Mouse (Mus musculus): Measurements from ENCODE around the gene Zfp446.
"Not testable (repeated sequence)": the region's sequence is repeated elsewhere in the genome, so short reads cannot be mapped to it uniquely, and the experiment has no call there.

Gene Zfp446

GRCm38 (mm10) chr7:12977682-12978389, at the start of gene Zfp446:
Gene Zfp446, plus strand, starts transcription at chr7:12977848.
- DNase-seq (ENCODE audit: low spot score), result peak; percentile 99

GRCm38 (mm10) chr7:12933615-12934140, 44.0 kb upstream of the Zfp446 start:
- no peak for DNase-seq (ENCODE audit: low spot score)

- no peak for DNase-seq (ENCODE audit: low spot score)
These were observed 42.8 kb upstream of the Zfp446 start for GRCm38 (mm10) chr7:12934808-12935207.

GRCm38 (mm10) chr7:12937254-12937803, 40.3 kb upstream of the Zfp446 start:
- not testable (repeated sequence) for DNase-seq (ENCODE audit: low spot score)

GRCm38 (mm10) chr7:12940599-12940998, 37.0 kb upstream of the Zfp446 start:
- no peak for DNase-seq (ENCODE audit: low spot score)

GRCm38 (mm10) chr7:12943488-12943887, 34.2 kb upstream of the Zfp446 start:
- no peak for DNase-seq (ENCODE audit: low spot score)

GRCm38 (mm10) chr7:12949032-12949871, 28.4 kb upstream of the Zfp446 start:
- DNase-seq (ENCODE audit: low spot score), result peak; percentile 96

GRCm38 (mm10) chr7:12949872-12950229, 27.8 kb upstream of the Zfp446 start:
- no peak for DNase-seq (ENCODE audit: low spot score)

- no peak for DNase-seq (ENCODE audit: low spot score)
These were observed 22.8 kb upstream of the Zfp446 start for GRCm38 (mm10) chr7:12954896-12955295.

- no peak for DNase-seq (ENCODE audit: low spot score)
These were observed 20.1 kb upstream of the Zfp446 start for GRCm38 (mm10) chr7:12957511-12957910.

GRCm38 (mm10) chr7:12958948-12959347, 18.7 kb upstream of the Zfp446 start:
- DNase-seq (ENCODE audit: low spot score), result no peak

- DNase-seq (ENCODE audit: low spot score), result no peak
These were observed 17.9 kb upstream of the Zfp446 start for GRCm38 (mm10) chr7:12959718-12960117.

GRCm38 (mm10) chr7:12961511-12962141, 16.0 kb upstream of the Zfp446 start:
- DNase-seq (ENCODE audit: low spot score), result peak; percentile 61

- peak; percentile 92 for DNase-seq (ENCODE audit: low spot score)
These were observed 12.0 kb upstream of the Zfp446 start, which contains the start of gene Zfp324 for GRCm38 (mm10) chr7:12965678-12966091. Gene Zfp324, plus strand, starts transcription at chr7:12965838.

GRCm38 (mm10) chr7:12966104-12966845, 11.4 kb upstream of the Zfp446 start:
- peak; percentile 73 for DNase-seq (ENCODE audit: low spot score)

GRCm38 (mm10) chr7:12970906-12971305, 6.7 kb upstream of the Zfp446 start:
- DNase-seq (ENCODE audit: low spot score), result no peak

- DNase-seq (ENCODE audit: low spot score), result no peak
These were observed 1.5 kb downstream of the Zfp446 start for GRCm38 (mm10) chr7:12978931-12979722.

GRCm38 (mm10) chr7:12979776-12980175, 2.1 kb downstream of the Zfp446 start:
- no peak for DNase-seq (ENCODE audit: low spot score)

GRCm38 (mm10) chr7:12980291-12980690, 2.6 kb downstream of the Zfp446 start:
- DNase-seq (ENCODE audit: low spot score), result no peak

GRCm38 (mm10) chr7:12985724-12986123, 8.1 kb downstream of the Zfp446 start:
- DNase-seq (ENCODE audit: low spot score), result no peak

GRCm38 (mm10) chr7:12986906-12987305, 9.3 kb downstream of the Zfp446 start:
- DNase-seq (ENCODE audit: low spot score), result no peak

Data from yolk sac, embryonic 10.5 days (tissue).